Mouse (Mus musculus) T-helper 17 cell (primary cell): Measurements from ENCODE around the gene Tvp23b.

Experiments used
- in situ Hi-C, 2 experiments: fragments of 300-600 bp; cut with MboI, MseI; formaldehyde crosslinking; loops; 1 replicate in 1 of 2; 2 replicates in 1 of 2; pipeline ENCODE4 v1.15.1; 2025; ENCODE audit warnings: high pct_unique_total_duplicates in 2 of 2

Tvp23b gene

DNA sequence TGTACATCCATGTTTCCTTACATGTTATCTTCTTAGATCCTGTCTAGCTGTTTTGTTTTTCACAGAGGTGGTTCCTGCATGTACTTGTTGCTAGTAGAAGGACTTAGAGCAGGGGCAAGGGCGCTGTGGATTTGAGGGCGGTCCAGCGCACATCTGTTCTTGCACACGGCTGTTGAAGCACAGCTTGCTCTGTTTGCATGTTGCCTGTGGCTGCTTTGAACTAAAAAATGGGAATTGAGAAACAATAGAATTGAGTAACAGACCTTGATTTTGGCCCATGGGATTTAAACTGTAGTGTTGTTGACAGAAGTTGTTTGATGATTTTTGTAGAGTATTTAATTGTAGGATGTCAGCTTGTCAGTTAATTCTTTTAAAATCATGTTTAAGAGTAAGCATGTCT lies 11.5 kb downstream of the Tvp23b start:
- in situ Hi-C loops = no loop called here

DNA sequence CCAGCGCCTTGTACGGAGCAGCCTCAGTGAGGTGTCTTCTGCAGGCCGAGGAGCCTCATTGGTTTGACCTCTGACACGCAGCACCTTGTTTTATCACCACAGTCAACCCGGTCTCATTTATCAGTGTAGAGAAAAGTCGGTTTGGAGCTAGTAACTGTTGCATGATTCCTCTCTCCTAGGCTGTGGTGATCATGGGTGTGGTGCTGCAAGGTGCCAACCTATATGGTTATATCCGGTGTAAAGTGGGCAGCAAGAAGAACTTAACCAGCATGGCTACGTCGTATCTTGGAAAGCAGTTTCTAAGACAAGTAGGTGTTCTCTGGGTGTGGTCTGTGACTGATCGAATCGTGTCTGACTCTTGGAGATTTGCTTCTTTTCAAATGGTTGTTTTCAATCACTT lies 12.5 kb downstream of the Tvp23b start:
- in situ Hi-C loops = no loop called here

DNA sequence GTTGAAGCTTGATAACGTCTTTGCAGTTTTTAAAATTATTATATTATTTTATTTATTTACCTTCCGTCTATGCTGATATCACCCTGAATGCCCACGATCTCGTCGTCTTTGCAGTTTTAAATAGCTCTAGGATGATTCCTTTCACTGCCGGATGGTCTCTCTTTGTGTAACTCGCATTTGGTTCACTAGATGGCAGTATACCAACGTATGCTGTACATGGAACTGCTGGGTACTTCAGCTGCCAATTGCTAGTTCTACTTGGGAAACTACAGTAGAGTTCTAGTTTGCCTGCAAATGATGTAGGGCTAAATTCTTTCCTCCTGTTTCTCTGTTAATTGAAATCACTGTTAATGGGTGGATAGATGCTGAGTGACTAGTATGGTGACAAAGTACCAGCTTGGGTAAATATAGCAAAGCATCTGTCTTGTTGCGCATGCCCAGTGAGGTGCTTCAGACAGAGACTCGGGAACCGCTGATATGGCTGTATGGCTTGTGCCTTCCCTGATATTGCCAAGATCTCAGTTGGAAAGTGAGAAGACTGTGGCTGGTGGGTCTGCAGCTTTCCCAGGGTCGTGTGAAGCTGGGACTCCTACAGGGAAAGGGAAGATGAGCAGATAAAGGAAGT lies 22.6 kb downstream of the Tvp23b start:
- in situ Hi-C loops = no loop called here

DNA sequence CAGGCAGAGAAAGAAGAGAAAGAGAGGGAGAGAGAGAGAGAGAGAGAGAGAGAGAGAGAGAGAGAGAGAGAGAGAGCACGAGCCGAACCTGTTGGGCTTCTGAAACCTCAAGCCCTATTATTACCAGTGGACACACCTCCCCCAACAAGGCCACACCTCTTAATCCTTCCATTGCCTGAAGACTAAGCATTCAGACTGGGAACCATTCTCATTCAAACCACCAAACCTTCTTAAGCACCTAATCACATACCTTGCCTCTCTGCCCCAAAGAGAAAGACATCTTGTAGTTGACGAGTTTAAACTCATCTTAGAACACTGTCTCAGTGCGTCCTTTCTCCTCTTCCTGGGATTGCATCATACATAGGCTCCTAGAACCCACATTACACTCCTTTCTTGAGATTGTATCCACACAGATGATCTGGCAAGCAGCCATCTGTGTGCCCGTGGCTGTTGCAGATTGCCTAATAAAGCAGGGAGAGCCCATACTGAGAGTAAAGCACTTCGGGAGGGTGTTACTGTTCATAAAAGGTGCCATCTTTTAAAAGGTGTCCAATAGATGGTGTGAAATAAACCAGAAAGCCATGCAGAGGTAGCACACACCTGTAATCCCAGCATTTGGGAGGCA lies 24.7 kb downstream of the Tvp23b start:
- in situ Hi-C loops = no loop called here

DNA sequence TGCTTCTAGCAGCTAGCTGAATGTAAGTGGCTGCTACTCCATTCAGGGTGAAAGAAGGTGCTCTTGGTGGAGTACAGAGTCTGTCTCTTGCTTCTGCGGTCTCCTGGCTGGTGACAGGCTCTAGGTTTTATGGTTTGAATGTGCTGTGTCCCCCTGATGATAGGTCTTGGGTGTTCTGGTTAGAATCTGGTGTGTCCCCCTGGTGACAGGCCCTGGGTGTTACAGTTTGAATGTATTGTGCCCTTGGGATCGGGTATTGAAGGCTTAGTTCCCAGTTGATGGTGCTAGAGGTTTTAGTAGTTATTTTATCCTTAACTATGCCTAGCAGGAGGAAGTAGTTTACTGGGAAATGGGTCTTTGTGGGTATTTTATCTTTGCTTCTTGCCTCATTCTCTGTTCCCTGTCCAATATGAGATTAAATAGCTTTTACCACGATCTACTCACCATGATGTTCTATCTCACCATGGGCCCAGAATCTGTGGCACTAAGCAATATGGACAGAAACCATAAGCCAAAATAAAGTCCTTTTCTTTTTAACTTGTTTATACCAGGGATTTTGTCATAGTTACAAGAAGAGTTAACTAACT lies 30.6 kb downstream of the Tvp23b start:
- in situ Hi-C loops = no loop called here

DNA sequence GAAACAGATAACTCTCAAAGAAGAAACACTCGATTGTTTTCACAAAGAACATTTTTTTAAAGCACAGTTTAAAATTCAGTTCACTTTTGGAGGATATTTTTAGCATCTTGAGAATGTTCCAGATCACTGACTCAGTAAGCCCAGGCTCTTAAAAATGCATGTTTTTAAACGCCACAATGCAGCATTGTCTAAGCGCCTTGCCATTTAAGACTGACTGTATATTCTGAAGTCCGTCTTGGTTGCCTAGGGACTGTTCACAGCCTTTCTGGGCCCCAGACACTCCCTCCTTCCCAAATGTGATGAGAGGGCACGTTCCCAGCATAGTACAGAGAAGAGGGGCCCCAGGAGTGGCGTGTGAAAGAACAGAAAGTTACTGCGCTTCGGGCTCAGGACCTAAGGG lies 32.1 kb downstream of the Tvp23b start:
- in situ Hi-C loops = no loop called here

DNA sequence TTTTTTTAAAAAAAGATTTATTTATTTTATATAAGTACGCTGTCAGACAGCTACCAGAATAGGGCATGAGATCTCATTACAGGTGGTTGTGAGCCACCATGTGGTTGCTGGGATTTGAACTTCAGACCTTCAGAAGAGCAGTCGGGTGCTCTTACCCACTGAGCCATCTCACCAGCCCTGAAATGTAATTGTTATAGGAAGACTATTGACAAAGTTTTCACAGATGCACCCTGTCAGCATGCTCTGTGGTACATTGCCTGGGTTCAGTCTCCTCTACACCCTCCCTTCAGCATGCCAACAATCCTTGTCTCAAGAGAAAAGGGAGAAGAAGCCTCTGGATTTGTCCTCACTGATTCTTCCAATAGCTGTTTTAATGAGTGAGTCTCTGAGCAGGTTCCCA lies 33.9 kb downstream of the Tvp23b start:
- in situ Hi-C loops = no loop called here

DNA sequence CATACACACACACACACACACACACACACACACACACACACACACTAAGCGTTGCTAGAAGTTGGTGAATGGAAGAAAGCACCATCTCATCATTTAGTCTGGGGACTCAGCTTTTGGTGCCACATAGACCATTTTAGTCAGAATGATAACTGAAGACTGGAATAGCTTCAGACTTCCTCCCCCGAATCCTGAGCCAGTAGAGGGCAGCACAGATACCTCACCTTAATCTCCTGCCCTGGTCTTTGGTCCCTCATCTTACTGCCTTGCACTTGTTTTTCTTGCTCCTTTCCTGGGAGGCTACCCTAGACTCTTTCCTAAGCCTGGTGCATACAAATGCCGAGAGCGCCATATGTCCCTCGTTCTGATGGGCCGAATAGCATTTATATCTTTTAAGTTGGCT lies 35.3 kb downstream of the Tvp23b start:
- in situ Hi-C loops = no loop called here

DNA sequence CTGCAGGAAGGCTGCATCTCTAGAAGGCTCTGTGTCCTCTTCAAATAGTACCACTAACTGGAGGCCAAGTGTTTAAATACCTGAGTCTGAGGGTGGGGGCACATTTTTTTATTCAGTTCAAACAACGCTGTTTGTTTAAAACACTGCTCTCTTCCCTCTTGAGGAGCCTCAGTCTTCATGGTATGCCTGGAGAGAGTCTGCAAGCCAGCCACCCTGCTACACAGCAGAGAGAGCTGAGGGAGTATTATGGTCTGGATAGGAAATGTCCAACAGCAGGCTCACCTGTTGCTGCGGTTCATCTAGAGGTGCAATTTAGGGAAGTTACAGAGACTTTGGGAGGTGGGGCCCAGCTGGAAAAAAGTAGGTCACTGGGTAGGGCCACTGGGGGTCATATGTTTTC lies 36.2 kb downstream of the Tvp23b start:
- in situ Hi-C loops = loop anchor here (5.0 kb wide), 2 partner anchors 217 to 227 kb away; no protein-coding TSS in a partner anchor

DNA sequence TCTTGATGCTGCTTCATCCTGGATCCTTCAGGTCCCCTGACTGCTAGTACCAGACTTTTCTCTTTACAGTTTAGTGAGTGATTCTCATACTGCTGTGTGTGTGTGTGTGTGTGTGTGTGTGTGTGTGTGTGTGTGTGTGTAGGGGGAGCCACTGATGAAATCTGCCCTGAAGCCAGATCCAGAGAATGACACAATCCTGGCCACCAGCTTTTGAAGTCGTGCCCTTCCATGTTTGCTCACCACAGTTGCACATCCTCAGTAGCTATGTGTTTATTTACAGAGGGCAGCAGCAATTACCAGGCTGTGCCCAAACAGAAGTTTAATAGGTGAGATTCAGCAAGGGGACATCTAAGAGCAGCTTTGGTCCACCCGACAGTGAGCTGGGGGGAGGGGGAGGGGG lies 37.5 kb downstream of the Tvp23b start:
- in situ Hi-C loops = loop anchor here (5.0 kb wide), 2 partner anchors 216 to 226 kb away; no protein-coding TSS in a partner anchor

DNA sequence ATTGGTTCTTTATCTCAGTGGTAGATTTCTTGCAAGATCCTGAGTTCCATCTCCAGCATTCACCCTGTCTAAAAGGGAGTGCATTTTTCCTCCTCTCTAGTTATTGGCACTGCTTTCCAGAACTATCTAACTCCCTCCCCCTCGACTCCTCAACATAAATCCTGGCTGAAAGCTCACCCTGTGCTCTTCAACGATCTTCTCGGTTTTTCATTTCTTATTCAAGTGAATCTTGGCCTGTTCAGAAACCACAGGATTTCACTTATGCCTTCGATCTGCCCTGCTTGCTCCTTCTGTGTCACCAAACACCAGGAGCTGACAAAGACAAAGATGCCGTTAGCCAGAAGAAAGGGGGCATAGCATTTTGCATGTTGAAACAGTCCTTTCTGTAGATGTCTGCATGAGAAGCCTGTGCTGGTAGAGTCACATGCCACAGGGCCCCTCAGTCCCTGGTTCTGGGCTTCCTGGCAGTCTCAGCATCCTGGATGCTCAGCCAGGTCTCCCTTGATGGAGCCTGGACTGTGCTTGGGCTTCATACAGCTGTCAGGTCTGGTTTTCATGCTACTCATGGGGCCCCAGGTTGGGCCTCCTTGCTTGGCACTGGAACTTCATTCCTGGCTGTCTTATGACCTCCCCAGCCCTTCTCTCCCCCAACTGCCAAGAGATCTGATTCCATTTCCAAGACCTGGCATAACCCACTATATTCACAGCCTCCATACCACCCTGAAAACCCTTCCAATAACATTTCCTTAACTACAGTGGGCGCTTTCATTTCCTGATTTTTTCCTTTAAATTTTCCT lies 40.9 kb downstream of the Tvp23b start:
- in situ Hi-C loops = loop anchor here (5.0 kb wide), 2 partner anchors 212 to 222 kb away; no protein-coding TSS in a partner anchor

DNA sequence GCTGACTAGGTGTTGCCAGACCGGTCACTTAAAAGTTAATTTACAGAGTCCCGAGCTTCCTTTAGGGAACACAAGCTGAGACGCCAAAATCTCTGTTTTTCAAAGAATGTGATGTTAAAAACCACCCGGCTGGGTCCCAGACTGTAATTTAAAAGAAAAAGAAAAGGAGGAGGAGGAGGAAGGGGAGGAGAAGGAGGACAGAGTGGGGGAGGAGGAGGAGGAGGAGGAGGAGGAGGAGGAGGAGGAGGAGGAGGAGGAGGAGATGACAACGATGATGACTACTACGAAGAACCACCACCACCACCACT lies 41.4 kb downstream of the Tvp23b start:
- in situ Hi-C loops = no loop called here

DNA sequence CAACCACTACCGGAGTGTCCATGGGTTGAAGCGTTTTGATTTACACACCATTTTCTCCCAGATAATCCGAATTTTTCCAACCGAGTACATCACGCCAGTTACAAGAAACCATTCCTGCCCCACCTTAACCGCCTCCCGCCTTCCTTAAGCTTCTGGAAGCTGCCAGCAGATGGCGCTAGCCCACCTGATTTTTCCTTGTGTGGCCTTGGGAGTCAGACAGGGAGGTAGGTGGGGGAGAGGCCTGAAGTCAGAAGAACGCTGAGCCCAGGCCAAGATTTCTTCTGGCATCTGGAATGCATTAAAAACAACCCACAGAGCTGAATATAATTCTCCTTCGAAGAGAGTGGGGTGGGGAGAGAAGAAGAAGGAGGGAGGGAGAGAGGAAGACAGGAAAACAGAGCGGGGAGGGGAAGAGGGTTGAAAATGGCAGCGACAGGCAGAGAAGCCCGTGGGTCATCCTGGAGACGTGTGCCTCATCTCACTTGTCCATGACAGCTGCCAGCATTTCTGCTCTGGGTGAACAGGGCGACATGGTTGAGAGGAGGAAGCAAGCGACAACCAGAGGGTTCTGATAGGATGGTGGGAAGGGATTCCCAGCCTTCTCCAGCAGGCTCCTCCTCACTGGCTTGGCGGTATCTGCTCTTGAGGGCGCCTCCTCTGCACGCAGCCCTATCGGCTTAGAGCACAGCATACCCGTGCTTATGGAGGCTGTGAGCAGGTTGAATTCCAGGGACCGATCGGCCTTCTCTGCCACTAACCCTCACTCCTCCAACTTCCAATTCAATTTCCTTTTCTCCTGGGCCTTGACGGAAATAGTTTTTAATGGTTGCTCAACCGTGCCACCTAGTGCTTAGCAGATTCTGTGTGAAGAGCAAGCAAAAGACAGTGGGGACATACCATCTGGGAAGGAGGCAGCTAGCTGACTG lies 42.1 kb downstream of the Tvp23b start:
- in situ Hi-C loops = no loop called here

DNA sequence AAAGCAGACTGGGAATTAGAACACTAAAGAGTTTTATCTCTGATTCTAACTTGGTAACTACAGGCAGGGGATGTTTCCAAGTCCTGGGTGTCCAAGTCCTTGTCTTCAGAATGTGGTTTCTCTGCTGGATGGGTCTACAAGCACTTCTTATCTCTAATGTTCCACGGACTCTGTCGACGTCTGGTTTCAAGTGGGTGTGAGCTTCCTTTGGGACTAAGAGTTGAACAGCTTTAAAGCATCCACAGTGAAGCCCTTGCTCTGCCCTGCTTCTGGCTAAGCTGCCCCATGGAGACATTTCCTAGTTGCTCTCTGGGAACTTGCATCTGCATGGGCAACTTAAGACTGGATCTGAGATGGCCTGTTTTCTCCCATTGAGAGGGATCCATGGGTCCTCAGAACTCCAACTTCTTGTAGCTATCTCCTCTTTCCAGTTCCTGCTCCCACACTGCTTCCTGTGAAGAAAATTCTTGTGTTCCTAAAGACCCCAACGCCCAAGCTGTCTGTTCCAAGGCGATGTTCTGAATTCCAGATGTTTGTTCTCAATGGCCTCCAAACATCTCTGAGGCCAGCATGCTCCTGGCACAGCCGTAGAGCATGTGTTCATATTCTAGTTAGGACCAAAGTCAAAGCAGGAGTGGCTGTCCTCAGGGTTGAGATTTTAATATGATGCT lies 45.0 kb downstream of the Tvp23b start:
- in situ Hi-C loops = no loop called here

DNA sequence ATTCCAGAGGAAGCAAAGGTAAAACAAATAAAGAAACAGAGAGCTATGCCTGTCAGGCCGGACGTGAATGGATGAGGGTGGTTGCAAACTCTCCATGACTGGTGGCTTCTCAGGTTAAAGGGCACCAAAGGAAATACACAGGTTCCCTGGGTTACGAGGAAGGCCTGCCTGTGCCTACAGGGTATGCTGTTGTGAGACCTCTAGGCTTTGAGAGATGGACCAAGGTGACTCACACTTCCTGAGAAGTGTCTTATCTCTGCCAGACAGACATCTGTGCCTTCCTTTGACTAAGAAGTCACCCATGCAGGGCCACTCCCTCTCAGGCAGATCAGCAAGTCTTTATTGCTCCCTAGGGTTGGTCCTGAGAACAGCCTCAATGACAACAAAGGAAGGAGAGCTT lies 50.5 kb downstream of the Tvp23b start:
- in situ Hi-C loops = no loop called here

DNA sequence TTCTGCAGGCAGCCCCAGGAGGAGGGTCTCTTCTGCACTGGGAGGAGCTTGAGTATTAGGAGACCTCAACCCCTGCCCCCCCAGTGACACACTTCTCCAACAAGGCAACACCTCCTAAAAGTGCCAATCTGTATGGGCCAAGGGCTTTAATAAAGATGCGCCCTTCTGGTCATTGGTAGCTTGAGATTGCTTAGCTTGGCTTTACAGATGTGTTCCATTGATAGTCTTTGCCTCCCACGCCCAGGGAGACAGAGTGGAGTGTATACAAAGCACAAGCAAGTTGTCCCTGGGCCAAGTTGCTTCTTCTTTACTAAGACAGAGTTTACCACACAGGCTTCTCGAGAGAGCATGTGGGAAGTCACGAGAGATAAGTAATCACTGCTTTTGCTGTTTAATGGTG lies 51.3 kb downstream of the Tvp23b start:
- in situ Hi-C loops = no loop called here

DNA sequence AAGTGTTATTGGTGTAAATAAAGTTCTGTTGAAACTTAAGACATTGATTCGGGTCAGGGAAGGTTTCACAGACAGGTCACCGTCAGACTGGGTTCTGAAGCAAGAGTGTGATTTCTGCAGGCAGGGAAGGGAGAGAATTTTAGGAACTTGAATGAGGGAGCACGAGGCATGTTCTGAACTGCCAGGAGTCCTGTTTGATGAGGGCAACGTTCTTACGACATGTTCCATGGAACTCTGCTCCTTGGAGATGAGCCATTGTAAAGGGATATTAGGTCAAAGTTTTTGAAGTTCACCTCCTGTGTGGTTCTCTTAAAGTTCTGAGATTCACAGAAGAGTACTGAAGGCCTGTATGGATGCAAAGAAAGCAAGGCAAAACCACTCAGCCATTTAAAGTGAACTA lies 51.9 kb downstream of the Tvp23b start:
- in situ Hi-C loops = no loop called here

DNA sequence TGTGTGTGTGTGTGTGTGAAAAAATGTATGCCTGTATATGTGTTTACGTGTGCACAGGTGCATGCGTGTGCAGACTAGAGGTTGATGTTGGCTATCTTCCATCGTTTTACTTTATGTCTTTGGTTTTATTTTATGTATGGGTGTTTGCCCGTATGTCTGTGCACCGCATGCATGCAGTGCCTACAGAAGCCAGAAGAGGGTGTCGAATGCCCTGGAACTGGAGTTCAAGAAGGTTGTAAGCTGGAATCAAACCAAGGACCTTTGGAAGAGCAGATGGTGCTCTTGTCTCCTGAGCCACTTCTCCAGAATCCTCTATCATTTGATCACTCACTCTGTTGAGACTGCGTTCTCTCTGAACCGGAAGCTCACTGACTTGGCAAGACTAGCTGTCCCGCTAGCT lies 53.8 kb downstream of the Tvp23b start:
- in situ Hi-C loops = no loop called here

DNA sequence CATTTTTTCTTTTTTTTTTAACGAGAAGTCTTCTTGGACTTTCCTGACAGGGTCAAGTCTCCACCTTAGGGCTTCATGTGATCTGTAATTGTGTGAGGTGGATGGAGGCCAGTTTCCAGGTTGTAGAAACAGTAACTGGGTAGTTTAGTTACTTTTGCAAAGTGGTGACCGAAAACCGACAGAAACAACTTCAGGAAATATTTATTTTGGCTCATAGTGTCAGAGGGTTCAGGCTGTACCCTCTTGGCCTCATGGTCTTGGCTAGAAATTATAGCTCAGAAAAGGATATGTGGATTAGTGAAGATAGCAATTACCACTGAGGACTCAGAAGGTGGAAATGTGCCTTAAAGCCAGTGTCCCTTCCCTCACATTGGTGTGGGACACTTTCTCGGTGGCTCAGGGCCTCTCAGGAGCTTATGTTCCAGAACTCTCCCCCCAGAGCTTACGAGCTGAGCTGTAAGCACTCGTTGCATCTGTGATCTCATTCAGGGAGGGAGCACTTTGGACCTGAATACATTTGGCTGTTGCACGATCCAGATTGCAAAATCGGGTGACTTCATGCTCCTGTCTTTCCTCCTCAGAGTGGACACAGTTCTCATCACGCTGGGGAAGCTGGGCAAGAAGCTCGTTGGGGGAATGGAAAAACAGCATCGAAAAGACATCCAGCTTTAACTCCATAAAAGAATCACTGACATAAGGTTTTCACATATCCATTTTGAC lies 55.7 kb downstream of the Tvp23b start:
- in situ Hi-C loops = loop anchor here in 1 of 2 experiments (5.0 kb wide), 1 partner anchor 202 kb away; no protein-coding TSS in a partner anchor

DNA sequence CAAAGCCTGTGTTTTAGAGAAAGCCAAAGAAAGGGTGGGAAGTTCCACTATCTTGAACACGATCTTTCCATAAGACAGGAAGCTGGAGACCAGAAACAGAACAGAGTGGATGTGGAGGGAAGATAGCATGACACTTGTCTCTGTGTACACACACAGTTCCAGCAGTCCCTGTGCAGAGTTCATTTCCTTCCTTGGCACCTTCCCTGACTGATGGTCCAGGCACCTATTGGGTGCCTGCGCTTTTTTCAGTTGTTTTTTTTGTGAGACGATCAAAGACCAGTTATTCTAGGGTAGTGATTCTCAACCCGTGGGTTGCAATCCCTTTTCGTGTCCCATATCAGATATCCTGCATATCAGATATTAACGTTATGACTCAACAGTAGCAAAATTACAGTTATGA lies 58.7 kb downstream of the Tvp23b start:
- in situ Hi-C loops = loop anchor here in 1 of 2 experiments (5.0 kb wide), 1 partner anchor 199 kb away; no protein-coding TSS in a partner anchor
